Mouse (Mus musculus) layer of hippocampus, adult 2 months (tissue): ENCODE data around the gene Ptprm. TPM values are rescaled to one million over a fixed set of nuclear protein-coding genes. Genes with fewer than 3 reads are reported as not detected.

Experiments
- DNase-seq, 2 experiments: peaks; one replicate each; pipeline ENCODE4 v3.0.0; 2022; ENCODE audit warnings: low spot score in 2 of 2
- H3K27ac ChIP-seq: fragments of 200-600 bp; 2 replicates; pipeline ENCODE4 v1.8.1; 2022
- H3K4me3 ChIP-seq: fragments of 200-600 bp; 2 replicates; pipeline ENCODE4 v1.8.1; 2022; ENCODE audit warnings: mild to moderate bottlenecking
- CTCF ChIP-seq: fragments of 200-600 bp; conservative IDR thresholded peaks from 2 replicates; pipeline ENCODE4 v1.8.1; 2022; ENCODE audit warnings: antibody characterized with exemption, mild to moderate bottlenecking, moderate library complexity
- microRNA-seq, 2 experiments: library from miRNA; unstranded; fragments of <30 nt; microRNA quantifications; one replicate each; pipeline ENCODE4 v1.2.0; 2021
- total RNA-seq, 2 experiments: library from RNA; stranded (reverse); gene quantifications; 2 replicates each; pipeline ENCODE4 v1.2.3; 2021

Ptprm gene
- total RNA-seq, 2 experiments from 2014 or later: 21.1 to 26.4 TPM

DNA sequence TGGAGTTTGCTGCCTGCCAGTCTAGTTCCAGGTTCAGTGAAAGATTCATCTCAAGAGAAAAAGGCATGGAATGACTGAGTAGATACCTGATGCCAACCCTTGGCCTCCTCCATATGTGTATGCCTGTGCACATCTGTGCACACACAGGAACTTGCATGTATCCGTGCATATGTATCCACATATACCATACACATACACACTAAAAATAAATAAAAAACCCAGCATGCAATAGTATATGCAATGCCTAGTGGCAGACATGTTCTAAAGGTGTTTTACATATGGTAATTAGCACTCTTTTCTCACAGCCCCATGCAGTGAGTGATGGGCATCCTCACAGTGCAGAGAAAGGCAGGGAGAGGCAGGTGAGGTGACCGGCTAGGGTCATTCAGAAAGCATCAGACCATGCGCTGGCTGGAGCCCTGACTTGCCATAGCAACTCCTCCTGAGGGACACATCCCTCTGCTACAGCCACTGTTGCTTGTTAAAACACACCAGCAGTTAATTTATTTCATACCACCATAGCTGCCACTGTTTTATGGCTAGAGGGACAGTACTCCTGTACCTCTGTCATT lies 734.9 kb downstream of the Ptprm start:
- no peak for TF ChIP-seq CTCF
- Histone ChIP-seq H3K27ac (no peak overlapping the region), H3K4me3 (no peak overlapping the region)
- DNase-seq: no peak

Small RNAs within 50 kb of the gene (microRNA-seq; reads per million reads assigned to microRNA genes)
- gene Mir5709: 0 reads per million in 2 experiments
